Mouse (Mus musculus): ENCODE measurements at regions not wholly inside any gene's neighbourhood (a gene's known extent, or its start where the extent isn't known, plus 50 kb on each side); places are given as distances from the start of the nearest gene placed in this dataset.
A peak's percentile ranks its signal among the peaks of the same experiment; 100 is the strongest.

GRCm38 (mm10) chr9:25201671-25202070 is 50.1 kb upstream of the Herpud2 start:
- no peaks in the 10 kb centered on the region for H3K4me1 ChIP-seq (ENCODE audit: control insufficient read depth, insufficient read depth, low read length)
- no peak overlapping the region for H3K4me2 ChIP-seq (ENCODE audit: low read length)
- DNase-seq (ENCODE audit: low spot score), result peak; percentile 7
- H3K27me3 ChIP-seq (replicated peaks; ENCODE audit: control insufficient read depth, insufficient read depth, low read length), result no peaks in the 10 kb centered on the region
- no peak overlapping the region for H3K4me3 ChIP-seq (ENCODE audit: low read depth, low read length)
- no peak overlapping the region for H3K9ac ChIP-seq (ENCODE audit: low read length)
- H3K36me3 ChIP-seq (ENCODE audit: control insufficient read depth, insufficient read depth, low read length), result no peaks in the 10 kb centered on the region
- no peak for ATAC-seq
- H3K27ac ChIP-seq (ENCODE audit: low read depth, low read length), result no peak overlapping the region
- H3K9me3 ChIP-seq (replicated peaks; ENCODE audit: control insufficient read depth, low read length), result no peaks in the 10 kb centered on the region
- WGBS, result 45% methylated on average over 6 of the region's 6 CpGs
